Mouse (Mus musculus): ENCODE results near the gene Gng8. TPM values are rescaled to one million over a fixed set of nuclear protein-coding genes. Genes with fewer than 3 reads are reported as not detected.

Gene Gng8
- total and polyA plus RNA-seq, 2 experiments from 2014 or later, result 0.27 to 1.7 TPM

GRCm38 (mm10) chr7:16944808-16945315 is 53.3 kb downstream of the Gng8 start:
- no peaks in the 10 kb centered on the region for H3K9me3 ChIP-seq (replicated peaks; ENCODE audit: control insufficient read depth, low read length)
- peaks cover 22% of the 10 kb centered on the region for H3K4me1 ChIP-seq (ENCODE audit: control insufficient read depth, insufficient read depth)
- TF ChIP-seq CTCF (IDR thresholded peaks at IDR 0.05; ENCODE audit: low read depth) (no peak), EP300 (IDR thresholded peaks at IDR 0.05; ENCODE audit: low read depth) (no peak)
- H3K9ac ChIP-seq (replicated peaks; ENCODE audit: low read depth, low read length), result peak overlapping the region; percentile 53
- no peak for DNase-seq (ENCODE audit: low spot score)
- no peaks in the 10 kb centered on the region for H3K36me3 ChIP-seq (replicated peaks; ENCODE audit: control insufficient read depth, insufficient read depth, low read length)
- H3K4me2 ChIP-seq (ENCODE audit: low read depth, low read length), result peak overlapping the region; percentile 95
- no peak; the same call in 1 of the 2 replicates for ATAC-seq (ENCODE audit: insufficient read depth, low read depth)
- peaks cover 23% of the 10 kb centered on the region for H3K27me3 ChIP-seq (ENCODE audit: control insufficient read depth, insufficient read depth, low read length)
- peak overlapping the region; percentile 57 for H3K4me3 ChIP-seq (ENCODE audit: low read depth, low read length)
- H3K27ac ChIP-seq (ENCODE audit: low read depth), result no peak overlapping the region
- 4% methylated on average over 22 of the region's 22 CpGs for WGBS

Other genes starting within 250 kb of the Gng8 start
- 0.19 and 1.6 TPM in 2 replicates for gene Ceacam15, start 216.1 kb upstream of the Gng8 start, total RNA-seq (2014; rRNA removed; ENCODE audit: low replicate concordance)
- 1.5 and 2.5 TPM in 2 replicates for gene Ceacam15, start 216.1 kb upstream of the Gng8 start, polyA plus RNA-seq (2015; fragmentation: Nextera tagmentation; extraction: Ambion mirVana)
- gene Ceacam9, start 169.9 kb upstream of the Gng8 start, total RNA-seq (2014; rRNA removed; ENCODE audit: low replicate concordance), result not detected in 2 replicates
- gene Ceacam9, start 169.9 kb upstream of the Gng8 start, polyA plus RNA-seq (2015; fragmentation: Nextera tagmentation; extraction: Ambion mirVana), result not detected in 2 replicates
- gene Ap2s1, start 153.4 kb upstream of the Gng8 start, total RNA-seq (2014; rRNA removed; ENCODE audit: low replicate concordance), result 299 and 316 TPM in 2 replicates
- 215 and 216 TPM in 2 replicates for gene Ap2s1, start 153.4 kb upstream of the Gng8 start, polyA plus RNA-seq (2015; fragmentation: Nextera tagmentation; extraction: Ambion mirVana)
- gene Slc1a5, start 110.4 kb upstream of the Gng8 start, total RNA-seq (2014; rRNA removed; ENCODE audit: low replicate concordance), result 55.8 and 81.4 TPM in 2 replicates
- 27.1 and 28.1 TPM in 2 replicates for gene Slc1a5, start 110.4 kb upstream of the Gng8 start, polyA plus RNA-seq (2015; fragmentation: Nextera tagmentation; extraction: Ambion mirVana)
- gene Strn4, start 75.9 kb upstream of the Gng8 start, total RNA-seq (2014; rRNA removed; ENCODE audit: low replicate concordance), result 128 and 148 TPM in 2 replicates
- gene Strn4, start 75.9 kb upstream of the Gng8 start, polyA plus RNA-seq (2015; fragmentation: Nextera tagmentation; extraction: Ambion mirVana), result 55.5 and 61.1 TPM in 2 replicates
- gene Fkrp, start 75.1 kb upstream of the Gng8 start, total RNA-seq (2014; rRNA removed; ENCODE audit: low replicate concordance), result 40.4 and 54.2 TPM in 2 replicates
- gene Fkrp, start 75.1 kb upstream of the Gng8 start, polyA plus RNA-seq (2015; fragmentation: Nextera tagmentation; extraction: Ambion mirVana), result 28.0 and 28.9 TPM in 2 replicates
- 10.6 and 13.4 TPM in 2 replicates for gene Prkd2, start 48.9 kb upstream of the Gng8 start, total RNA-seq (2014; rRNA removed; ENCODE audit: low replicate concordance)
- gene Prkd2, start 48.9 kb upstream of the Gng8 start, polyA plus RNA-seq (2015; fragmentation: Nextera tagmentation; extraction: Ambion mirVana), result 8.3 and 8.8 TPM in 2 replicates
- gene Dact3, start 16.5 kb upstream of the Gng8 start, total RNA-seq (2014; rRNA removed; ENCODE audit: low replicate concordance), result 63.9 and 69.6 TPM in 2 replicates
- gene Dact3, start 16.5 kb upstream of the Gng8 start, polyA plus RNA-seq (2015; fragmentation: Nextera tagmentation; extraction: Ambion mirVana), result 3.8 TPM in 2 replicates
- 0.58 and 2.3 TPM in 2 replicates for gene Ptgir, start 14.7 kb downstream of the Gng8 start, total RNA-seq (2014; rRNA removed; ENCODE audit: low replicate concordance)
- 1.1 and 1.2 TPM in 2 replicates for gene Ptgir, start 14.7 kb downstream of the Gng8 start, polyA plus RNA-seq (2015; fragmentation: Nextera tagmentation; extraction: Ambion mirVana)
- gene Calm3, start 32.3 kb downstream of the Gng8 start, total RNA-seq (2014; rRNA removed; ENCODE audit: low replicate concordance), result 342 and 417 TPM in 2 replicates
- gene Calm3, start 32.3 kb downstream of the Gng8 start, polyA plus RNA-seq (2015; fragmentation: Nextera tagmentation; extraction: Ambion mirVana), result 101 and 107 TPM in 2 replicates
- gene Pnmal2, start 52.9 kb downstream of the Gng8 start, total RNA-seq (2014; rRNA removed; ENCODE audit: low replicate concordance), result 2.9 and 4.0 TPM in 2 replicates
- 3.0 and 3.4 TPM in 2 replicates for gene Pnmal2, start 52.9 kb downstream of the Gng8 start, polyA plus RNA-seq (2015; fragmentation: Nextera tagmentation; extraction: Ambion mirVana)
- 0.08 TPM in 1 of 2 replicates, not detected in the other for gene Pnmal1, start 67.9 kb downstream of the Gng8 start, total RNA-seq (2014; rRNA removed; ENCODE audit: low replicate concordance)
- 0.04 TPM in 2 replicates for gene Pnmal1, start 67.9 kb downstream of the Gng8 start, polyA plus RNA-seq (2015; fragmentation: Nextera tagmentation; extraction: Ambion mirVana)
- not detected in 2 replicates for gene Gm42372, start 91.3 kb downstream of the Gng8 start, total RNA-seq (2014; rRNA removed; ENCODE audit: low replicate concordance)
- gene Gm42372, start 91.3 kb downstream of the Gng8 start, polyA plus RNA-seq (2015; fragmentation: Nextera tagmentation; extraction: Ambion mirVana), result not detected in 2 replicates
- gene Ccdc8, start 100.9 kb downstream of the Gng8 start, total RNA-seq (2014; rRNA removed; ENCODE audit: low replicate concordance), result 30.8 and 31.2 TPM in 2 replicates
- gene Ccdc8, start 100.9 kb downstream of the Gng8 start, polyA plus RNA-seq (2015; fragmentation: Nextera tagmentation; extraction: Ambion mirVana), result 10.0 and 11.7 TPM in 2 replicates
- 55.0 and 68.0 TPM in 2 replicates for gene Ppp5c, start 136.1 kb downstream of the Gng8 start, total RNA-seq (2014; rRNA removed; ENCODE audit: low replicate concordance)
- gene Ppp5c, start 136.1 kb downstream of the Gng8 start, polyA plus RNA-seq (2015; fragmentation: Nextera tagmentation; extraction: Ambion mirVana), result 88.5 and 93.6 TPM in 2 replicates
- gene Hif3a, start 170.6 kb downstream of the Gng8 start, total RNA-seq (2014; rRNA removed; ENCODE audit: low replicate concordance), result 29.7 and 35.5 TPM in 2 replicates
- 4.2 and 6.2 TPM in 2 replicates for gene Hif3a, start 170.6 kb downstream of the Gng8 start, polyA plus RNA-seq (2015; fragmentation: Nextera tagmentation; extraction: Ambion mirVana)
- gene Psg16, start 182.3 kb downstream of the Gng8 start, total RNA-seq (2014; rRNA removed; ENCODE audit: low replicate concordance), result 0.08 TPM in 1 of 2 replicates, not detected in the other
- gene Psg16, start 182.3 kb downstream of the Gng8 start, polyA plus RNA-seq (2015; fragmentation: Nextera tagmentation; extraction: Ambion mirVana), result 0.07 and 0.12 TPM in 2 replicates